Mouse (Mus musculus) kidney, adult 2 months (tissue): ENCODE results near the gene Bsdc1. TPM values are rescaled to one million over a fixed set of nuclear protein-coding genes. Genes with fewer than 3 reads are reported as not detected.
A peak's percentile ranks its signal among the peaks of the same experiment; 100 is the strongest.

Source experiments
- DNase-seq: peaks from one replicate; pipeline ENCODE4 v3.0.0; 2021
- H3K27ac ChIP-seq: fragments of 200-500 bp; 2 replicates; pipeline ENCODE4 v1.5.1; 2012; ENCODE audit warnings: low read depth, low read length, control low read depth, inconsistent platforms; ENCODE audit not compliant: insufficient read depth
- H3K27me3 ChIP-seq: fragments of 200-500 bp; replicated peaks from 2 replicates; pipeline ENCODE4 v1.6.1; 2012; ENCODE audit warnings: mild to moderate bottlenecking, moderate library complexity, low read length, inconsistent platforms; ENCODE audit not compliant: control insufficient read depth, insufficient read depth
- H3K36me3 ChIP-seq: fragments of 200-500 bp; 2 replicates; pipeline ENCODE4 v1.6.1; 2012; ENCODE audit warnings: mild to moderate bottlenecking, moderate library complexity, low read length, inconsistent platforms; ENCODE audit not compliant: control insufficient read depth, insufficient read depth
- H3K4me1 ChIP-seq: fragments of 200-500 bp; 2 replicates; pipeline ENCODE4 v1.6.1; 2011; ENCODE audit warnings: low read length; ENCODE audit not compliant: control insufficient read depth, insufficient read depth
- H3K4me3 ChIP-seq: fragments of 200-500 bp; 2 replicates; pipeline ENCODE4 v1.5.1; 2011; ENCODE audit warnings: mild to moderate bottlenecking, low read depth, low read length, control low read depth; ENCODE audit not compliant: insufficient read depth
- CTCF ChIP-seq: fragments of 200-500 bp; conservative IDR thresholded peaks from 2 replicates; pipeline ENCODE4 v1.5.1; 2011; ENCODE audit warnings: low read depth, mild to moderate bottlenecking, control low read depth, low read length, moderate library complexity, mixed read lengths; ENCODE audit not compliant: insufficient read depth, insufficient read length
- POLR2A ChIP-seq: fragments of 200-500 bp; IDR thresholded peaks from one replicate; pipeline ENCODE4 v1.6.1; 2011; ENCODE audit warnings: low read depth, low read length, control low read depth
- WGBS: fragments of 180-500 bp; shearing (Covaris S2); methylation state at CpG from one replicate; pipeline ENCODE4 v1.1.7; 2018; 5-methylcytosine and 5-hydroxymethylcytosine counted together
- polyA plus RNA-seq: library from polyadenylated mRNA; depleted of rRNA; stranded (reverse); fragments of >200 nt; gene quantifications from 2 replicates; pipeline ENCODE4 v1.2.3, GENCODE M21; 2012

Gene Bsdc1
- polyA plus RNA-seq, 1 experiment = 28.7 TPM

DNA sequence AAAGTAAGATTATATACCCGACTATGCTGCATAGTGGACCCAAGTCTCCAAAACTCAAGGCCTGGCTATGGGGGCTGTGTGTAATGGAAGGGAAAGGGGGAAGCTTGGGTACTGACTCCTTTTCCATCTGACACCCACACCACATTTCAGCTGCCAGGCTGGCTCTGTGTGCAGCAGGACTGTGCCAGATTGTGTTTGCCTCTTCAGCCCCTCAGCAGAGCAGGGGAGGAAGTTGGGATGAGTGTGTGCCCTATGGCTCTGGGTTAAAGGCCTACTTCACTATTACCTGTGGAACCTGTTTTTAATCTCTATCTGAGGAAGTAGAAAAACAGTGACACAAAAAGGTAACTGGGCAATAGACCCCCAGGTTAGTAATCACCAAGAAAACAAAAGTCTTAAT lies 19.7 kb downstream of the Bsdc1 start:
- H3K4me1 ChIP-seq = no peaks in the 10 kb centered on the region
- no peaks in the 10 kb centered on the region for H3K27me3 ChIP-seq
- no peak overlapping the region for H3K27ac ChIP-seq
- no peaks in the 10 kb centered on the region; the same call in 1 of the 2 replicates for H3K36me3 ChIP-seq
- WGBS = 93% methylated on average over 1 of the region's 1 CpGs
- H3K4me3 ChIP-seq = no peak overlapping the region
- TF ChIP-seq CTCF = no peak
- no peak for TF ChIP-seq POLR2A
- DNase-seq = no peak

GRCm38 (mm10) chr4:129490972-129491880 lies 29.8 kb downstream of the Bsdc1 start, which contains the start of the genes Tssk3 and Fam229a:
Gene Tssk3, minus strand, starts transcription at chr4:129491022.
Gene Fam229a, plus strand, starts transcription at chr4:129491190.
- WGBS = 9% methylated on average over 70 of the region's 70 CpGs
- Histone ChIP-seq H3K27me3 (no peaks in the 10 kb centered on the region), H3K27ac (no peak within 1 kb of the TSS), H3K4me3 (peak within 1 kb of the TSS; percentile 12), H3K4me1 (0 out of 2 replicates have a peak, but pooled peaks cover 8% of the 10 kb centered on the region), H3K36me3 (no peaks in the 10 kb centered on the region; the same call in 1 of the 2 replicates)
- peak; percentile 38 for DNase-seq
- TF ChIP-seq POLR2A = no peak
- TF ChIP-seq CTCF = 0 out of 2 replicates have a peak, but pooled peaks have one; percentile 5

- peak; percentile 49 for DNase-seq
- 0 out of 2 replicates have a peak, but pooled peaks cover 8% of the 10 kb centered on the region for H3K4me1 ChIP-seq
- no peak overlapping the region for H3K27ac ChIP-seq
- no peaks in the 10 kb centered on the region for H3K36me3 ChIP-seq
- no peaks in the 10 kb centered on the region for H3K27me3 ChIP-seq
- TF ChIP-seq POLR2A = no peak
- peak; percentile 53 for TF ChIP-seq CTCF
- H3K4me3 ChIP-seq = no peak overlapping the region
- 70% methylated on average over 7 of the region's 7 CpGs for WGBS
Observed at GRCm38 (mm10) chr4:129494681-129495080, 33.3 kb downstream of the Bsdc1 start.

DNA sequence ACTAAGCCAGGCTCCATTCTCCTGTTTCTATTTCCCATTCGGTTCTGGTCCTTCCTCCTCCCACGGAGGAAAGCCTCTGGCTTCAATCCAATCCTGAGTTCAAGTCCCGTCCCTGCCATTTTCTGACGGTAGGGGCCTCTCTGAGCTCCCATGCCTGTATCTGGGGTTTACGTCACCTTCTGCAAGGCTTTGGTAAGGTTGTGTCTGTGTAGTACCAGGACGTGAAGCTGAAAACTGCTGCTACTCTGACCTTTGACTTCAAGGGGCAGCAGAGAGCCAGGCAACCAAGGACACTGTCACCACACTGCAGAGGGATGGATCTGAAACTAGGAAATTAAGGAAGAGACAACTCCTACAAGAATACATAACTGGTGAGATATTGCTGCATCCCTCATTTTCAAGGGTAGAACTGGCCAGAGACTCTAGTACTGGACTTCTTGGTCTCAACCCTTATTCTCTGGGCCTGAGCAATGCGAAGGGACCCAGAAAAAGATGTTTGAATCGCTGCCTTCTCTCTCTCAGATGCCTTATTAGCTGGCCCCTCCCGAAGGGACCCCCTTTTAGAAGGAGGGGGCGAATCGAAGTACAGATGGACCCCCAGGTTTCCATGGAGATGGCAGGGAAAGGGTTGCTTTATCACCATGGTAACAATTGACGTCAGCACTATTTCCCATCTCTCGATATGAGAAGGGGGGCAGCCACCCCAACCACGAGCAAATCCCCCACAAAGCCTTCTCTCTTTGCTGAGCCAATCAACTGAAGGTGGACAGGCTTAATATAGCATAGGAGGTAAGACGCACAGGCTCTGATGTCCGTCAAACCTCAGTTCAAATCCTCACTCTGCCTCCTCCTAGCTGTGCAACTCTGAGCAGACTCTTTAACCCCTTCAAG lies 34.5 kb downstream of the Bsdc1 start:
- Histone ChIP-seq H3K27me3 (no peaks in the 10 kb centered on the region), H3K4me1 (0 out of 2 replicates have a peak, but pooled peaks cover 8% of the 10 kb centered on the region), H3K4me3 (no peak overlapping the region), H3K27ac (peak overlapping the region; percentile 87), H3K36me3 (no peaks in the 10 kb centered on the region)
- no peak for TF ChIP-seq POLR2A
- TF ChIP-seq CTCF = peak; percentile 41
- 47% methylated on average over 16 of the region's 16 CpGs for WGBS
- peak; percentile 42 for DNase-seq

DNA sequence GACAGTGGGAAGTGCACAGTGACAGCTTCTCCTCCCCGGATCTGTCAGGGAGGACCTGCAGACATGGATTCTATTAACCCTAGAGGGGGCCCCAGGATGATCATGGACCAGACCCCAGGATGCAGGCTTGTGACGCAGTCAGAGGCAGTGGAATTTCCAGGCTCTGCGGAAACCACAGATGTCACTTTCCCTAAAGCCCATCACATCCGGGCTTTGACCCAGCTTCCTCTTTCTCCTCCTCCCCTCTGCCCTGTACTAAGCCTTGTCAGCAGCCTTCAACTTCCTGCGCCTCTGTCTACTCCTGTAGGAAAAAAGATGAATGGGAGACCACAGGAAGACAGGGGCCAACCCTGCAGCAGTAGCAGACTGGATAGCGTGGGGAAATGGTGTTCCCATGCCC lies 35.2 kb downstream of the Bsdc1 start:
- peak; percentile 81 for DNase-seq
- Histone ChIP-seq H3K27me3 (no peaks in the 10 kb centered on the region), H3K27ac (peak overlapping the region; percentile 87), H3K4me1 (peaks cover 3% of the 10 kb centered on the region; the same call in 1 of the 2 replicates), H3K36me3 (no peaks in the 10 kb centered on the region), H3K4me3 (no peak overlapping the region)
- WGBS = 41% methylated on average over 6 of the region's 6 CpGs
- TF ChIP-seq CTCF (no peak), POLR2A (no peak)

GRCm38 (mm10) chr4:129498941-129499340 lies 37.6 kb downstream of the Bsdc1 start:
- Histone ChIP-seq H3K4me3 (no peak overlapping the region), H3K27me3 (no peaks in the 10 kb centered on the region), H3K36me3 (no peaks in the 10 kb centered on the region), H3K4me1 (no peaks in the 10 kb centered on the region; the same call in 1 of the 2 replicates), H3K27ac (peak overlapping the region; percentile 46; the same call in 1 of the 2 replicates)
- TF ChIP-seq POLR2A (no peak), CTCF (no peak)
- DNase-seq = peak; percentile 49
- WGBS = 74% methylated on average over 3 of the region's 3 CpGs
